Mouse (Mus musculus): ENCODE measurements at regions not wholly inside any gene's neighbourhood (a gene's known extent, or its start where the extent isn't known, plus 50 kb on each side); places are given as distances from the start of the nearest gene placed in this dataset.
"Not testable (repeated sequence)": the region's sequence is repeated elsewhere in the genome, so short reads cannot be mapped to it uniquely, and the experiment has no call there.

- WGBS: 34% methylated on average over 11 of the region's 11 CpGs
- Histone ChIP-seq H3K9me3 (no peaks in the 10 kb centered on the region), H3K4me2 (no peak overlapping the region), H3K9ac (no peak overlapping the region), H3K27ac (no peak overlapping the region), H3K4me3 (no peak overlapping the region), H3K27me3 (no peaks in the 10 kb centered on the region), H3K4me1 (peaks cover 9% of the 10 kb centered on the region), H3K36me3 (no peaks in the 10 kb centered on the region)
- no peak for ATAC-seq (ENCODE audit: insufficient number of reproducible peaks, low FRiP score, low TSS enrichment, low read depth)
These were observed 162.3 kb upstream of the 2610301B20Rik start for GRCm38 (mm10) chr4:10711939-10712533.

- Histone ChIP-seq H3K4me2 (no peak overlapping the region), H3K9me3 (no peaks in the 10 kb centered on the region), H3K4me3 (no peak overlapping the region), H3K36me3 (no peaks in the 10 kb centered on the region), H3K9ac (no peak overlapping the region), H3K27ac (no peak overlapping the region), H3K4me1 (no peaks in the 10 kb centered on the region), H3K27me3 (no peaks in the 10 kb centered on the region)
- WGBS: 85% methylated on average over 4 of the region's 4 CpGs
- no peak for ATAC-seq (ENCODE audit: insufficient number of reproducible peaks, low FRiP score, low TSS enrichment, low read depth)
These were observed 151.0 kb upstream of the 2610301B20Rik start for GRCm38 (mm10) chr4:10723341-10723740.

GRCm38 (mm10) chr4:10727894-10728293 is 146.4 kb upstream of the 2610301B20Rik start:
- no peak for ATAC-seq (ENCODE audit: insufficient number of reproducible peaks, low FRiP score, low TSS enrichment, low read depth)
- H3K27ac ChIP-seq: no peak overlapping the region
- no peak overlapping the region for H3K9ac ChIP-seq
- no peak overlapping the region for H3K4me2 ChIP-seq
- no peaks in the 10 kb centered on the region for H3K9me3 ChIP-seq
- no peaks in the 10 kb centered on the region for H3K36me3 ChIP-seq
- WGBS: 54% methylated on average over 3 of the region's 3 CpGs
- H3K27me3 ChIP-seq: no peaks in the 10 kb centered on the region
- H3K4me1 ChIP-seq: no peaks in the 10 kb centered on the region
- H3K4me3 ChIP-seq: no peak overlapping the region

GRCm38 (mm10) chr4:10745207-10745606 is 129.1 kb upstream of the 2610301B20Rik start:
- Histone ChIP-seq H3K9me3 (no peaks in the 10 kb centered on the region), H3K36me3 (no peaks in the 10 kb centered on the region), H3K9ac (no peak overlapping the region), H3K4me1 (no peaks in the 10 kb centered on the region), H3K27ac (no peak overlapping the region), H3K4me3 (no peak overlapping the region), H3K27me3 (no peaks in the 10 kb centered on the region), H3K4me2 (no peak overlapping the region)
- WGBS: 76% methylated on average over 3 of the region's 3 CpGs
- no peak for ATAC-seq (ENCODE audit: insufficient number of reproducible peaks, low FRiP score, low TSS enrichment, low read depth)

- no peaks in the 10 kb centered on the region for H3K4me1 ChIP-seq
- no peaks in the 10 kb centered on the region for H3K9me3 ChIP-seq
- WGBS: 90% methylated on average over 8 of the region's 8 CpGs
- no peak overlapping the region for H3K9ac ChIP-seq
- H3K36me3 ChIP-seq: no peaks in the 10 kb centered on the region
- no peak overlapping the region for H3K27ac ChIP-seq
- no peaks in the 10 kb centered on the region for H3K27me3 ChIP-seq
- ATAC-seq (ENCODE audit: insufficient number of reproducible peaks, low FRiP score, low TSS enrichment, low read depth): no peak
- H3K4me2 ChIP-seq: no peak overlapping the region
- H3K4me3 ChIP-seq: no peak overlapping the region
These were observed 125.5 kb upstream of the 2610301B20Rik start for GRCm38 (mm10) chr4:10748816-10749215.

- H3K4me1 ChIP-seq; H3K27ac ChIP-seq; ATAC-seq (ENCODE audit: insufficient number of reproducible peaks, low FRiP score, low TSS enrichment, low read depth); H3K4me3 ChIP-seq; H3K9me3 ChIP-seq; H3K9ac ChIP-seq; H3K36me3 ChIP-seq; H3K4me2 ChIP-seq; H3K27me3 ChIP-seq: not testable (repeated sequence)
- 70% methylated on average over 6 of the region's 6 CpGs for WGBS
These were observed 123.8 kb upstream of the 2610301B20Rik start for GRCm38 (mm10) chr4:10750377-10751062.

- no peak overlapping the region for H3K27ac ChIP-seq
- H3K4me1 ChIP-seq: no peaks in the 10 kb centered on the region
- no peak overlapping the region for H3K4me2 ChIP-seq
- H3K9me3 ChIP-seq: no peaks in the 10 kb centered on the region
- no peaks in the 10 kb centered on the region for H3K27me3 ChIP-seq
- H3K36me3 ChIP-seq: no peaks in the 10 kb centered on the region
- no peak overlapping the region for H3K4me3 ChIP-seq
- WGBS: 83% methylated on average over 5 of the region's 5 CpGs
- no peak for ATAC-seq (ENCODE audit: insufficient number of reproducible peaks, low FRiP score, low TSS enrichment, low read depth)
- H3K9ac ChIP-seq: no peak overlapping the region
These were observed 121.1 kb upstream of the 2610301B20Rik start for GRCm38 (mm10) chr4:10753176-10753575.

GRCm38 (mm10) chr4:10759491-10759890 is 114.8 kb upstream of the 2610301B20Rik start:
- Histone ChIP-seq H3K27ac (no peak overlapping the region), H3K27me3 (no peaks in the 10 kb centered on the region), H3K4me3 (no peak overlapping the region), H3K9me3 (no peaks in the 10 kb centered on the region), H3K4me2 (no peak overlapping the region), H3K4me1 (no peaks in the 10 kb centered on the region), H3K36me3 (no peaks in the 10 kb centered on the region), H3K9ac (no peak overlapping the region)
- 98% methylated on average over 4 of the region's 4 CpGs for WGBS
- ATAC-seq (ENCODE audit: insufficient number of reproducible peaks, low FRiP score, low TSS enrichment, low read depth): no peak

GRCm38 (mm10) chr4:10767676-10768075 is 106.6 kb upstream of the 2610301B20Rik start:
- 48% methylated on average over 6 of the region's 6 CpGs for WGBS
- Histone ChIP-seq H3K27ac (no peak overlapping the region), H3K36me3 (no peaks in the 10 kb centered on the region), H3K9ac (no peak overlapping the region), H3K4me3 (no peak overlapping the region), H3K4me2 (no peak overlapping the region), H3K27me3 (no peaks in the 10 kb centered on the region), H3K4me1 (peaks cover 12% of the 10 kb centered on the region; the same call in 1 of the 2 replicates), H3K9me3 (no peaks in the 10 kb centered on the region)
- no peak for ATAC-seq (ENCODE audit: insufficient number of reproducible peaks, low FRiP score, low TSS enrichment, low read depth)

- no peak for ATAC-seq (ENCODE audit: insufficient number of reproducible peaks, low FRiP score, low TSS enrichment, low read depth)
- Histone ChIP-seq H3K36me3 (no peaks in the 10 kb centered on the region), H3K4me2 (no peak overlapping the region), H3K27ac (no peak overlapping the region), H3K9me3 (no peaks in the 10 kb centered on the region), H3K27me3 (no peaks in the 10 kb centered on the region), H3K4me1 (peaks cover 22% of the 10 kb centered on the region), H3K9ac (no peak overlapping the region), H3K4me3 (no peak overlapping the region)
- 91% methylated on average over 13 of the region's 13 CpGs for WGBS
These were observed 104.2 kb upstream of the 2610301B20Rik start for GRCm38 (mm10) chr4:10770026-10770643.

GRCm38 (mm10) chr4:10774557-10775215 is 99.6 kb upstream of the 2610301B20Rik start:
- peak overlapping the region; percentile 68 for H3K27ac ChIP-seq
- no peaks in the 10 kb centered on the region for H3K36me3 ChIP-seq
- peak; percentile 90 for ATAC-seq (ENCODE audit: insufficient number of reproducible peaks, low FRiP score, low TSS enrichment, low read depth)
- no peak overlapping the region for H3K4me2 ChIP-seq
- 12% methylated on average over 3 of the region's 3 CpGs for WGBS
- H3K4me1 ChIP-seq: peaks cover 18% of the 10 kb centered on the region
- no peaks in the 10 kb centered on the region for H3K9me3 ChIP-seq
- H3K9ac ChIP-seq: no peak overlapping the region
- no peaks in the 10 kb centered on the region for H3K27me3 ChIP-seq
- no peak overlapping the region for H3K4me3 ChIP-seq

GRCm38 (mm10) chr4:10786701-10787100 is 87.6 kb upstream of the 2610301B20Rik start:
- no peaks in the 10 kb centered on the region for H3K27me3 ChIP-seq
- no peak overlapping the region for H3K4me2 ChIP-seq
- H3K4me3 ChIP-seq: no peak overlapping the region
- no peak overlapping the region for H3K27ac ChIP-seq
- H3K9ac ChIP-seq: no peak overlapping the region
- no peak for ATAC-seq (ENCODE audit: insufficient number of reproducible peaks, low FRiP score, low TSS enrichment, low read depth)
- WGBS: 71% methylated on average over 2 of the region's 2 CpGs
- no peaks in the 10 kb centered on the region for H3K9me3 ChIP-seq
- H3K36me3 ChIP-seq: no peaks in the 10 kb centered on the region
- no peaks in the 10 kb centered on the region for H3K4me1 ChIP-seq
